Mouse (Mus musculus): ENCODE measurements at regions not wholly inside any gene's neighbourhood (a gene's known extent, or its start where the extent isn't known, plus 50 kb on each side); places are given as distances from the start of the nearest gene placed in this dataset.
A peak's percentile ranks its signal among the peaks of the same experiment; 100 is the strongest.

DNA sequence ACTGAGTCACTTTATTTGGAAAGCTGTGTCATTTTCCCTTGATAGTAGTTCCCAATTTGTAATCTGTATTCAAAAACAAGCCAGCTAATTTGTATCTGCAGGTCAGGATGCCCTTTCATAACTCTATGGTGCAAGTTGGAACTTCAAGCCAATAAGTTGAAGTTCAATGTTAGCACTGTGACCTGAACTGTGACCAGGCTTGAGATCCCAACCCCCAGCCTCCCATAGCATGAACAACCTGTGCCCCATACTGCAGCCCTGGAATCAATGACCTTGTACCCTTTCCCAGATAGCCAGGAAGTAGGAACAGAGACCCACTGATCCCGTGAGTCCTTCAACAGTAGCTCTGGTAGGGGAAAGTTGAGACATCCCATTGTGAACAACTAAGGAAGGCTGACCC, 52.5 kb upstream of the Gm9747 start:
- peak; percentile 14 for DNase-seq

Small RNAs in the stretch of these regions (microRNA-seq; reads per million reads assigned to microRNA genes)
- 0 reads per million in 2 experiments for gene Mir6344

Measured in adrenal gland, postnatal 14 days (tissue).